Mouse (Mus musculus) embryonic facial prominence, embryonic 11.5 days (tissue): ENCODE data around the gene Arl15. TPM values are rescaled to one million over a fixed set of nuclear protein-coding genes. Genes with fewer than 3 reads are reported as not detected.

Source experiments
- ATAC-seq: fragments of 200-750 bp; cut with Nextera tagmentation; replicated peaks from 2 replicates; pipeline ENCODE4 v1.8.0; 2017; ENCODE audit warnings: low read depth; ENCODE audit not compliant: insufficient number of reproducible peaks, low FRiP score, low TSS enrichment
- DNase-seq: peaks from one replicate; pipeline ENCODE4 v3.0.0-alpha.2; 2015; ENCODE audit warnings: low spot score
- H3K27ac ChIP-seq: fragments of 300-500 bp; sonication (generic); replicated peaks from 2 replicates; pipeline ENCODE4 v1.5.1; 2014; ENCODE audit warnings: mild to moderate bottlenecking, low read depth, low read length, control low read depth
- H3K27me3 ChIP-seq: fragments of 300-500 bp; sonication (generic); 2 replicates; pipeline ENCODE4 v1.6.1; 2014; ENCODE audit warnings: mild to moderate bottlenecking, low read length, moderate library complexity, mixed read lengths; ENCODE audit not compliant: control insufficient read depth, insufficient read depth
- H3K36me3 ChIP-seq: fragments of 300-500 bp; sonication (generic); replicated peaks from 2 replicates; pipeline ENCODE4 v1.6.1; 2014; ENCODE audit warnings: low read depth, mild to moderate bottlenecking, low read length, moderate library complexity, mixed read lengths; ENCODE audit not compliant: control insufficient read depth, insufficient read depth
- H3K4me1 ChIP-seq: fragments of 300-500 bp; sonication (generic); 2 replicates; pipeline ENCODE4 v1.6.1; 2014; ENCODE audit warnings: low read length, mixed read lengths; ENCODE audit not compliant: control insufficient read depth, insufficient read depth
- H3K4me2 ChIP-seq: fragments of 300-500 bp; sonication (generic); 2 replicates; pipeline ENCODE4 v1.6.1; 2014; ENCODE audit warnings: low read depth, mild to moderate bottlenecking, control low read depth, low read length, moderate library complexity
- H3K4me3 ChIP-seq: fragments of 300-500 bp; sonication (generic); 2 replicates; pipeline ENCODE4 v1.5.1; 2014; ENCODE audit warnings: low read depth, low read length, control low read depth
- H3K9ac ChIP-seq: fragments of 300-500 bp; sonication (generic); replicated peaks from 2 replicates; pipeline ENCODE4 v1.6.1; 2014; ENCODE audit warnings: mild to moderate bottlenecking, control low read depth, low read length
- H3K9me3 ChIP-seq: fragments of 300-500 bp; sonication (generic); replicated peaks from 2 replicates; pipeline ENCODE4 v1.6.1; 2016; ENCODE audit warnings: mild to moderate bottlenecking, low read length, inconsistent platforms, mixed read lengths; ENCODE audit not compliant: control insufficient read depth
- WGBS: fragments of 180-500 bp; shearing (Covaris S2); extraction: QIAGEN DNeasy Blood & Tissue Kit; methylation state at CpG from one replicate; pipeline ENCODE4 v1.1.7; 2014; 5-methylcytosine and 5-hydroxymethylcytosine counted together
- polyA plus RNA-seq: library from polyadenylated mRNA; unstranded; fragments of >200 nt; fragmentation: Nextera tagmentation; extraction: Ambion mirVana; gene quantifications from 2 replicates; pipeline ENCODE4 v1.2.1, GENCODE M21; 2014

Arl15 gene
- polyA plus RNA-seq, 1 experiment from 2014 or later = 10.9 TPM

DNA sequence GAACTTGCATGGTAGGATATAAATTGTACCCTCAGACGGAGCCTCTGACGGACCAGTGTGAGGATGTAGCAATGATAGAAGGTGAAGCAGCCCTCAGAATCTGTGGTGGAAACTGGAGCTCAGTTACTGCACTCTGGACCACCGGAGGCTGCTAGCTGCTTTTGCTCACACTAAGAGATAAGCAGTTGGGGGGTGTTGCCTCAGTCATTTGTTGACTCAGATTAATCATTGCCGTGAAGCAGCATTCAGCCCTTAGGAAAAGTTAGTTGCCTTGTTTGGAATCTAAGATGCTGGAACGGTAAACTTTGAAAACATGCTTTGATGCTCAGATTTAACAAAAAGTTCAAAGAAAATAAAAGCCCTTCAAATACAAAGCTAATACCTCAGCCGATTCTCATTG is 270.7 kb downstream of the Arl15 start:
- Histone ChIP-seq H3K27ac (no peak overlapping the region), H3K4me2 (no peak overlapping the region), H3K4me1 (no peaks in the 10 kb centered on the region), H3K9me3 (no peaks in the 10 kb centered on the region), H3K27me3 (no peaks in the 10 kb centered on the region), H3K9ac (no peak overlapping the region), H3K4me3 (no peak overlapping the region), H3K36me3 (no peaks in the 10 kb centered on the region)
- 73% methylated on average over 6 of the region's 6 CpGs for WGBS
- ATAC-seq (no peak), DNase-seq (no peak)

DNA sequence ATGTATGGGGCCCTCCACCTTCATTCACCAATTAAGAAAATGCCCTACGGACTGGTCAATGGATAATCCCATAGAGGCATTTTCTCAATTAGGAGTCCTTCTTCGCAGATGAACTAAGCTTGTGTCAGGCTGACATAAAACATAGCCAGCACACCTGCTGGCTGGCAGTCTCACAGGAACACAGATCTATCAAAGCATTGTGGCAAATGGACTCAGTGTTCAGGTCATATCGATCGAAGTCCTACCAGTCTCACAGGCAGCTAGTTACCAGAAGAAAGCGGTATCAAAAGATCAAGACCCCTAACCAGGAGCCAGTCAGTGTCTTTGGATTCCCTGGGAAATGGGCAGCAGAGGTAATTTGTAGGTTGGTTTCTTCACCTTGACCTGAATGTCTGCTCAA is 274.1 kb downstream of the Arl15 start:
- H3K27me3 ChIP-seq = no peaks in the 10 kb centered on the region
- WGBS = 87% methylated on average over 5 of the region's 5 CpGs
- DNase-seq = no peak

DNA sequence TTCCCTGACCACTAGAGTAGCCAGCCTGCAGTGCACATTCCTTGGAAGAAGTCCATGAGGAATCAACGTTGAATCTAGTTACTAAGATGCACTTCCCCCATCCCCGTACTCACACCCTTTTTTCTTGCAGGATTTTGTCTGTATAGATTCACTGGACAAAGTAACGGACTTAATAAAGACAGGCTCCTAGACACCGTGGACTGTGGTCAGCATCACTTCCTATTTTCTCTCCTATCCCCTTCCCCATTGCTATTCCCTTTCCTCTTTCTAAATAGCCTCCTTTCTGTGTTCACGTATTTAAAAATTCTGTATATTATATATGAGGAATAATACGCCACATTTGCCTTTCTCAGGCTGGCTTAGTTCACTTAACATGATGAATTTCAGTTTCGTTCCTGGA is 277.1 kb downstream of the Arl15 start:
- Histone ChIP-seq H3K4me1 (no peaks in the 10 kb centered on the region), H3K27ac (no peak overlapping the region), H3K4me3 (no peak overlapping the region), H3K36me3 (no peaks in the 10 kb centered on the region), H3K9ac (no peak overlapping the region), H3K9me3 (no peaks in the 10 kb centered on the region), H3K27me3 (no peaks in the 10 kb centered on the region), H3K4me2 (no peak overlapping the region)
- WGBS = 92% methylated on average over 7 of the region's 7 CpGs
- no peak for ATAC-seq
- DNase-seq = no peak

More for the DNA sequence above, 274.1 kb downstream of the Arl15 start:
- ATAC-seq = no peak
- Histone ChIP-seq H3K4me3 (no peak overlapping the region), H3K27ac (no peak overlapping the region), H3K9me3 (no peaks in the 10 kb centered on the region), H3K4me2 (no peak overlapping the region), H3K4me1 (no peaks in the 10 kb centered on the region), H3K9ac (no peak overlapping the region), H3K36me3 (no peaks in the 10 kb centered on the region)

DNA sequence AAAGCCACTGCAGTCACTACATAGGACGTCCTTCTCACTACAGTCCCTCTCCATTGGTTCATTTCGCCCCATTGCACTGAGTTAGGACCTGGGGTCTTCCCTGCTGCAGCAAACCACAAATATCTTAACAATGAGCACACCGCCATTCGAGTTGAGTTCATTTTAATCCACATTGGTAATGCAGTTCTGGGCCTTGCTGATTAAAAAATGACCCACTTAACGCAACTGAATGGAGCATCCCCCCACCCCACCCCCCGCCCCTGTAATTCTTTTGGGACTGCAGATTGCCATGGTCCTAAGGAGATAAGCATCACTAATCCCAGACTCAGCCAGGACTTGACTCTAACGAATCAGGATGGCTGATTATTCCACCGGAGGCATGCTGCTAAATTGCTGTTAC is 280.2 kb downstream of the Arl15 start:
- Histone ChIP-seq H3K9ac (no peak overlapping the region), H3K36me3 (no peaks in the 10 kb centered on the region), H3K27me3 (no peaks in the 10 kb centered on the region), H3K4me3 (no peak overlapping the region), H3K4me2 (no peak overlapping the region), H3K9me3 (no peaks in the 10 kb centered on the region), H3K27ac (no peak overlapping the region), H3K4me1 (no peaks in the 10 kb centered on the region)
- ATAC-seq = no peak
- 33% methylated on average over 8 of the region's 8 CpGs for WGBS
- no peak for DNase-seq

DNA sequence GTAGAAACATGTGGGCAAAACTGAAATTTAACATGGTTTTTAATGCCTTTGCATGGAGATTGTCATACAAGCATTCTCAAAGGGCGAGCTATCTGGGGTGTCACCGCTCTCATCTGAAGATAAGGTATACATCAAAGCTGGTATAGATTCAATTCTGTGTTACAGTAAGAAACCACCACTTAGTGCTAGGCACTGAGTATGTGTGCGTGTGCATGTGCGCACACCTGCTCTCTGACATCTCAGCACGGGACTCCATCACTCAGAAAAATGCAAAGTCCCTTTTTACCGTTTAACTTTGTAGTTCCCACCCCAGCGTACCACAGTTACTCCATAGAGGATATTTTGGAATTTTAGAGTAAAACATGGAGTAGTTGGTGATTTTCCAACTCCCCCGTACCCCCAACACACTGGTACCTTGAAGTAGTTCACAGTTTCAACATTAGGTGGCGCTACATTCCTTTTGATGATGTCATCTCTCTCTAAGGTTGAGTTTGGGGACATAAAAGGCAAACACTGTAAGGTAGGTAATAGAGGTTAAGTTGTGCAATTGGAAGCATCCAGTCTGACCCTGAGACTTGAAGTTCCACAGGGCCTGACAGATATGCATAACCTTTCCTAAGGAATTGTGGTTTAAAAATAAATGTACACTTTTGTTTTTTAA is 281.5 kb downstream of the Arl15 start:
- Histone ChIP-seq H3K4me3 (no peak overlapping the region), H3K27ac (no peak overlapping the region), H3K27me3 (no peaks in the 10 kb centered on the region), H3K4me1 (no peaks in the 10 kb centered on the region), H3K9ac (no peak overlapping the region), H3K4me2 (no peak overlapping the region), H3K9me3 (no peaks in the 10 kb centered on the region), H3K36me3 (no peaks in the 10 kb centered on the region)
- 69% methylated on average over 9 of the region's 9 CpGs for WGBS
- DNase-seq = peak; percentile 78
- ATAC-seq = no peak

DNA sequence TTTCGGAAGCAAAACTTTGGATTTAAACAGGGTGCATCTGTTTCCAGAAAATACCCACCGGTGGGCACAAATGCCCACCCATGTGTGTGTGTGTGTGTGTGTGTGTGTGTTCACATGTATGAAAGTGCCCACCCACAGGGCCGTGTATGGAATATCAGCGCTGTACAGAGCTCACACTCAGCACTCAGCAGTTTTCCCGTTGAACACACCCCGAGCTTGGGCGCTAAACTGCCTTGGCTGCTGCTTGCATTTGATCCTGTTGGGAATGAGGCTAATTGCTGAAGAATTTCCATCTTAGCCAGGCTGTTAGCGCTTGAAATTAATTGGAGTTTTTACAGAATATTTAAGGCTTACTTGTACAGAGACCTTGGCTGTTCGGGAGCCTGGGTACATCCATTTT is 282.9 kb downstream of the Arl15 start:
- Histone ChIP-seq H3K36me3 (no peaks in the 10 kb centered on the region), H3K9me3 (no peaks in the 10 kb centered on the region), H3K27ac (no peak overlapping the region), H3K4me1 (no peaks in the 10 kb centered on the region), H3K9ac (no peak overlapping the region), H3K4me3 (no peak overlapping the region), H3K27me3 (no peaks in the 10 kb centered on the region), H3K4me2 (no peak overlapping the region)
- ATAC-seq (no peak), DNase-seq (no peak)
- 77% methylated on average over 9 of the region's 9 CpGs for WGBS

DNA sequence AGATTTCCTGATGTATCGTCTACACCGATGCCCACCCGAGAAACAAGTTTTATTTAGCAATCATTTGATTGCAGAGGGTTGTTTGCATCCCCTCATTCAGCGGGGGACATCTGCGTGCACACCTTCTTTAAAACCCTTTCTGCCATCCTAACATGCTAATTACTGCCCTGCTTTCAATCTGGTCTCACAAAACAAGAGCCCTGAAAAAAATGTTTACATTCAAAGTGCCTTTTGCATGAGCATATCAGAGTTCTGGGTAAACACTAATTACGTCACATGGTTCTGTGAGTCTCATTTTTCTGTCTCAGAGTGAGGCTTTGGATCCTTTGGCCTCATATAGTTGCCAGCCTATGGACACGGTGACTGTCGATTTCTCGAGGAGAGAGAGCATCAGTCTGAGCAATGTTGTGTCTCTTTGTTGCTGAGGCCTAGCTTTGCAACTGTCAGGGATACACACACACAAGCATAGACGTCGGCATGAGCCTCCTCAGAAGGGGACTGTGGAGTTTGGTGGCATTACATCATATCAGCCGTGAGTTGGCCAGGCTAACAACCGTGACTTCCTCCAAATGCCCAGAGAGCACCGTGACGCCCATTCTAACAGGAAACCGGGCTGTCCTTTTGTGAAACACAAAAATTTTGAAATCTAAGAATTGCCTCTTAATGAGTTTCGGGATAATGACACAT is 283.4 kb downstream of the Arl15 start:
- 55% methylated on average over 17 of the region's 17 CpGs for WGBS
- ATAC-seq = no peak; the same call in 1 of the 2 replicates
- Histone ChIP-seq H3K4me2 (no peak overlapping the region), H3K27ac (no peak overlapping the region), H3K9ac (no peak overlapping the region), H3K36me3 (no peaks in the 10 kb centered on the region), H3K4me3 (no peak overlapping the region), H3K27me3 (no peaks in the 10 kb centered on the region), H3K4me1 (no peaks in the 10 kb centered on the region), H3K9me3 (no peaks in the 10 kb centered on the region)
- no peak for DNase-seq

DNA sequence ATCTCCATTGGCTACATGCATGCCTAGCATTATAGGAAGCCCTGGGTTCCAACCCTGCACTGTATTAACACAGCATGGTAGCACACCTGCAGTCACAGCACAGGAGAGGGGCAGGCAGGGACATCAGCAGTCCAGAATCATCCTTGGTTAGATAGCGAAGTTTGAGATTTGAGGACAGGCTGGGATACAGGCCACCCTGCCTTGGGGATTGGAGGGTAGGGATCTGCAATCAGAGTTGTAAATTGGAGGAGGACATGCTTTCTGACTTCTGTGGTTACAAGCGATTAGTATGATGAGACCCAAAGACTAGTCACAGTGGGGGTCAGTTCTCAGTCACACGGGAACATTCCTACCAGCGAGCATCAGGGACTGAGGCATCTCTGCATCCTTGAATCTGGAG is 284.5 kb downstream of the Arl15 start:
- WGBS = 80% methylated on average over 4 of the region's 4 CpGs
- Histone ChIP-seq H3K4me3 (no peak overlapping the region), H3K27me3 (no peaks in the 10 kb centered on the region), H3K4me2 (no peak overlapping the region), H3K27ac (no peak overlapping the region), H3K9me3 (no peaks in the 10 kb centered on the region), H3K4me1 (no peaks in the 10 kb centered on the region), H3K9ac (no peak overlapping the region), H3K36me3 (no peaks in the 10 kb centered on the region)
- no peak for ATAC-seq
- no peak for DNase-seq
